ENCODE assay signal across 8 mouse cellular contexts in the genomic region with DNA sequence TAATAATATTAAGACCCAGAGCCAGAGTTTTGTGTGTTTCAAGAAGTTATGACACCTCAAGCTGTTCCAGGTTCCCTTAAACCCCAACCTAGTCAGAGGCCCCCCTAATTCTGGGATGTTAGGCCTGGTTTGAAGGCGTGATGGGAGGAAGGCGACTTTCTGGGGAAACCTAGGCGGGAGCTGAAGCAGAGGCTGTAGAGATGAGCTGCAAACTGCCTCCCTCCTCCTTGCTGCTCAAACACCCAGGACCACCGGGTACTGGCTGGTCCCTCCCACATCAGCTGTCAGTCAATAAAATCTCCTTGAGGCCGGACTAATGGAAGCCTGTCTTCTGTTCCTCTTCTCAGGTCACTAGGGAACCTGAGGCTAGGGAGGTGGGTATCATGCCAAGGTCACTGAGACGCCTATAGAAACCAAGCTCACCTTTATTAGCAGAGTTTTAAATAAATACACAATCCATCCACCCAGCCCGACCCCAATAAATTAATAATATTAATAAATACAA. TPM values are rescaled to one million over a fixed set of nuclear protein-coding genes. Genes with fewer than 3 reads are reported as not detected.
DNase-seq lines count a peak whose midpoint lies in the region; ATAC-seq and TF ChIP-seq lines count a peak whose summit lies in the region.

No protein-coding gene starts in this region.

- 48% methylated on average over 7 of the region's 7 CpGs for WGBS in embryonic facial prominence, embryonic 15.5 days
- WGBS in intestine, embryonic 15.5 days: 58% methylated on average over 7 of the region's 7 CpGs

- peak; percentile 6 for DNase-seq in kidney, postnatal 10 days
- no peak for DNase-seq in kidney, adult 11 months
- no peak for DNase-seq in yolk sac, embryonic 10.5 days (ENCODE audit: low spot score)
- DNase-seq in MN1 (ENCODE audit: low spot score): no peak
- no peak for DNase-seq in natural killer cell, adult 2 months (ENCODE audit: low spot score in 2 of 2)

- peaks cover 30% of the 10 kb centered on the region for H3K4me1 ChIP-seq in embryonic facial prominence, embryonic 15.5 days
- peaks cover 35% of the 10 kb centered on the region for H3K4me1 ChIP-seq in intestine, embryonic 15.5 days (replicated peaks)

- no peak for TF ChIP-seq POLR2A in myocyte (IDR thresholded peaks at IDR 0.05; ENCODE audit: insufficient read length, low read depth)

- H3ac ChIP-seq in myocyte (ENCODE audit: control insufficient read depth, insufficient read length): no peak overlapping the region

- peak overlapping the region; percentile 83 for H3K4me2 ChIP-seq in embryonic facial prominence, embryonic 15.5 days (replicated peaks)
- H3K4me2 ChIP-seq in intestine, embryonic 15.5 days (replicated peaks): peak overlapping the region; percentile 84
- H3K4me2 ChIP-seq in myocyte (ENCODE audit: low read depth): no peak overlapping the region

- no peaks in the 10 kb centered on the region for H3K9me3 ChIP-seq in embryonic facial prominence, embryonic 15.5 days (replicated peaks)
- H3K9me3 ChIP-seq in intestine, embryonic 15.5 days: no peaks in the 10 kb centered on the region

- peaks cover 11% of the 10 kb centered on the region for H3K27me3 ChIP-seq in embryonic facial prominence, embryonic 15.5 days
- H3K27me3 ChIP-seq in intestine, embryonic 15.5 days (replicated peaks): no peaks in the 10 kb centered on the region
- H3K27me3 ChIP-seq in myocyte (ENCODE audit: control insufficient read depth, insufficient read depth, insufficient read length): no peaks in the 10 kb centered on the region

- H3K36me3 ChIP-seq in embryonic facial prominence, embryonic 15.5 days: no peaks in the 10 kb centered on the region
- no peaks in the 10 kb centered on the region for H3K36me3 ChIP-seq in intestine, embryonic 15.5 days
- H3K36me3 ChIP-seq in myocyte (ENCODE audit: control insufficient read depth, insufficient read depth): no peaks in the 10 kb centered on the region

- H3K27ac ChIP-seq in embryonic facial prominence, embryonic 15.5 days (replicated peaks): peak overlapping the region; percentile 23; the same call in 1 of the 2 replicates
- H3K27ac ChIP-seq in intestine, embryonic 15.5 days: no peak overlapping the region

- H3K4me3 ChIP-seq in embryonic facial prominence, embryonic 15.5 days (replicated peaks): peak overlapping the region; percentile 56
- no peak overlapping the region; the same call in 1 of the 2 replicates for H3K4me3 ChIP-seq in intestine, embryonic 15.5 days (replicated peaks)
- H3K4me3 ChIP-seq in myocyte: peak overlapping the region; percentile 52

- no peak for ATAC-seq in embryonic facial prominence, embryonic 15.5 days (ENCODE audit: insufficient number of reproducible peaks, low FRiP score, low TSS enrichment, low read depth)
- ATAC-seq in intestine, embryonic 15.5 days: no peak

- peak overlapping the region; percentile 37; the same call in 1 of the 2 replicates for H3K9ac ChIP-seq in embryonic facial prominence, embryonic 15.5 days
- H3K9ac ChIP-seq in intestine, embryonic 15.5 days: no peak overlapping the region

- H3K79me2 ChIP-seq in myocyte (ENCODE audit: control insufficient read depth, insufficient read depth): no peaks in the 10 kb centered on the region

TF ChIP-seq in myocyte, 11 proteins besides CTCF, POLR2A, EP300 and RAD21:
- TF ChIP-seq MAX (IDR thresholded peaks at IDR 0.05; ENCODE audit: low read depth) (no peak), TCF12 (IDR thresholded peaks at IDR 0.05; ENCODE audit: insufficient read depth, poor library complexity, severe bottlenecking) (no peak), CEBPB (IDR thresholded peaks at IDR 0.05; ENCODE audit: insufficient read depth, poor library complexity, severe bottlenecking) (no peak), MYOD1 (IDR thresholded peaks at IDR 0.05; ENCODE audit: control insufficient read depth in 1 of 3, insufficient read length in 2 of 3, low read depth in 2 of 3) (no peak), TCF3 (IDR thresholded peaks at IDR 0.05; ENCODE audit: insufficient read length, low read depth) (no peak), USF1 (IDR thresholded peaks at IDR 0.05; ENCODE audit: low read depth) (no peak), E2F4 (IDR thresholded peaks at IDR 0.05; ENCODE audit: insufficient read depth) (no peak), REST (IDR thresholded peaks at IDR 0.05; ENCODE audit: insufficient read depth, insufficient read length) (no peak), POLR2AphosphoS2 (IDR thresholded peaks at IDR 0.05; ENCODE audit: insufficient read length, low read depth) (no peak), MYOG (IDR thresholded peaks at IDR 0.05; ENCODE audit: control insufficient read depth in 1 of 3, insufficient read depth in 1 of 3, insufficient read length in 2 of 3, low read depth in 2 of 3) (no peak), SRF (IDR thresholded peaks at IDR 0.05; ENCODE audit: control insufficient read depth, insufficient read length, low read depth) (no peak)

RNA-seq across cellular contexts. Expression of a gene that starts 3.2 kb away (rescaled TPM):
- 0.16 TPM in 2 replicates for polyA plus RNA-seq in embryonic facial prominence, embryonic 15.5 days (2015; fragmentation: Nextera tagmentation; extraction: Ambion mirVana)
- polyA plus RNA-seq in intestine, embryonic 15.5 days (2015; fragmentation: Nextera tagmentation; extraction: Ambion mirVana): 2.3 and 2.9 TPM in 2 replicates
- 54.1 TPM for polyA plus RNA-seq in myocyte (2012; fragmentation: generic; extraction: Trizol)

RNA-seq across cellular contexts. Expression of a gene that starts 13.1 kb away (rescaled TPM):
- 2.9 and 4.0 TPM in 2 replicates for polyA plus RNA-seq in embryonic facial prominence, embryonic 15.5 days (2015; fragmentation: Nextera tagmentation; extraction: Ambion mirVana)
- polyA plus RNA-seq in intestine, embryonic 15.5 days (2015; fragmentation: Nextera tagmentation; extraction: Ambion mirVana): 2.4 and 2.5 TPM in 2 replicates
- polyA plus RNA-seq in myocyte (2012; fragmentation: generic; extraction: Trizol): not detected

RNA-seq across cellular contexts. Expression of a gene that starts 20.4 kb away (rescaled TPM):
- polyA plus RNA-seq in embryonic facial prominence, embryonic 15.5 days (2015; fragmentation: Nextera tagmentation; extraction: Ambion mirVana): 127 and 130 TPM in 2 replicates
- 86.9 and 91.7 TPM in 2 replicates for polyA plus RNA-seq in intestine, embryonic 15.5 days (2015; fragmentation: Nextera tagmentation; extraction: Ambion mirVana)
- polyA plus RNA-seq in myocyte (2012; fragmentation: generic; extraction: Trizol): 133 TPM

RNA-seq across cellular contexts. Expression of a gene that starts 31.1 kb away (rescaled TPM):
- polyA plus RNA-seq in embryonic facial prominence, embryonic 15.5 days (2015; fragmentation: Nextera tagmentation; extraction: Ambion mirVana): 52.1 and 56.6 TPM in 2 replicates
- 58.0 and 74.2 TPM in 2 replicates for polyA plus RNA-seq in intestine, embryonic 15.5 days (2015; fragmentation: Nextera tagmentation; extraction: Ambion mirVana)
- polyA plus RNA-seq in myocyte (2012; fragmentation: generic; extraction: Trizol): 38.5 TPM

RNA-seq across cellular contexts. Expression of a gene that starts 34.9 kb away (rescaled TPM):
- polyA plus RNA-seq in embryonic facial prominence, embryonic 15.5 days (2015; fragmentation: Nextera tagmentation; extraction: Ambion mirVana): 139 and 143 TPM in 2 replicates
- polyA plus RNA-seq in intestine, embryonic 15.5 days (2015; fragmentation: Nextera tagmentation; extraction: Ambion mirVana): 123 and 130 TPM in 2 replicates
- 40.4 TPM for polyA plus RNA-seq in myocyte (2012; fragmentation: generic; extraction: Trizol)

Comparison
In these comparisons a context has a peak if more than half of its experiments do, and no peak if none do; other contexts are left out.
1. RNA of a gene that starts 3.2 kb away (polyA plus RNA-seq): 54.1 TPM in myocyte (single experiment); 2.3 to 2.9 TPM in intestine, embryonic 15.5 days and 0.16 TPM in embryonic facial prominence, embryonic 15.5 days; every median in the first group is over 10 times any median in the second.